Mouse (Mus musculus) hindlimb bud, embryonic 11.5 days (tissue): ENCODE measurements around the gene Ptprb.

Experiments used
- DNase-seq: peaks from one replicate; pipeline ENCODE4 v3.0.0-alpha.2; 2012; ENCODE audit warnings: low read depth, low spot score; ENCODE audit errors: extremely low spot score

Ptprb gene

GRCm38 (mm10) chr10:116291153-116291755 lies 15.9 kb downstream of the Ptprb start:
- DNase-seq, result no peak

GRCm38 (mm10) chr10:116296439-116296838 lies 21.1 kb downstream of the Ptprb start:
- DNase-seq, result no peak

- no peak for DNase-seq
Measured at GRCm38 (mm10) chr10:116297854-116298253, 22.5 kb downstream of the Ptprb start.

GRCm38 (mm10) chr10:116300824-116301223 lies 25.5 kb downstream of the Ptprb start:
- DNase-seq, result no peak

- no peak for DNase-seq
Measured at GRCm38 (mm10) chr10:116301258-116301657, 25.9 kb downstream of the Ptprb start.

- no peak for DNase-seq
Measured at GRCm38 (mm10) chr10:116304355-116304754, 29.0 kb downstream of the Ptprb start.

GRCm38 (mm10) chr10:116309460-116309859 lies 34.1 kb downstream of the Ptprb start:
- no peak for DNase-seq

GRCm38 (mm10) chr10:116310516-116311210 lies 35.3 kb downstream of the Ptprb start:
- DNase-seq, result no peak

GRCm38 (mm10) chr10:116319246-116319645 lies 43.9 kb downstream of the Ptprb start:
- DNase-seq, result peak; percentile 71

GRCm38 (mm10) chr10:116329086-116329485 lies 53.8 kb downstream of the Ptprb start:
- no peak for DNase-seq

- peak; percentile 79 for DNase-seq
Measured at GRCm38 (mm10) chr10:116330458-116330857, 55.1 kb downstream of the Ptprb start.

- peak; percentile 14 for DNase-seq
Measured at GRCm38 (mm10) chr10:116330961-116331510, 55.7 kb downstream of the Ptprb start.

GRCm38 (mm10) chr10:116333666-116334065 lies 58.3 kb downstream of the Ptprb start:
- no peak for DNase-seq

- no peak for DNase-seq
Measured at GRCm38 (mm10) chr10:116334120-116334519, 58.8 kb downstream of the Ptprb start.

GRCm38 (mm10) chr10:116335328-116335727 lies 60.0 kb downstream of the Ptprb start:
- no peak for DNase-seq

- no peak for DNase-seq
Measured at GRCm38 (mm10) chr10:116341194-116341593, 65.9 kb downstream of the Ptprb start.

GRCm38 (mm10) chr10:116346618-116347184 lies 71.4 kb downstream of the Ptprb start:
- no peak for DNase-seq

GRCm38 (mm10) chr10:116349004-116349403 lies 73.7 kb downstream of the Ptprb start:
- no peak for DNase-seq

GRCm38 (mm10) chr10:116350532-116350931 lies 75.2 kb downstream of the Ptprb start:
- DNase-seq, result no peak

GRCm38 (mm10) chr10:116354372-116354771 lies 79.0 kb downstream of the Ptprb start:
- DNase-seq, result no peak

- DNase-seq, result no peak
Measured at GRCm38 (mm10) chr10:116362181-116362580, 86.9 kb downstream of the Ptprb start.

- no peak for DNase-seq
Measured at GRCm38 (mm10) chr10:116362645-116363044, 87.3 kb downstream of the Ptprb start.
